27 mouse cellular contexts compared by ENCODE assay signal in genomic region chr16:22201858-22202257, GRCm38 (mm10). TPM values are rescaled to one million over a fixed set of nuclear protein-coding genes. Genes with fewer than 3 reads are reported as not detected.
DNase-seq lines count a peak whose midpoint lies in the region; ATAC-seq and TF ChIP-seq lines count a peak whose summit lies in the region.
"Had no signal": no experiment of that assay in that cellular context is flagged by ENCODE, and none has a peak within 500 bp of the region (broad histone marks: within the 10 kb centered on the region; RNA-seq: fewer than 3 reads in every experiment).

No protein-coding gene starts in this region.

- peaks cover under 1% of the 10 kb centered on the region for H3K9me3 ChIP-seq in liver, embryonic 11.5 days (ENCODE audit: control insufficient read depth, low read length)
- no peaks in the 10 kb centered on the region for H3K9me3 ChIP-seq in ES-E14 (ENCODE audit: control insufficient read depth, insufficient read depth, low read depth, low read length)
- no peaks in the 10 kb centered on the region for H3K9me3 ChIP-seq in kidney, embryonic 14.5 days (ENCODE audit: control insufficient read depth, low read length)
- no peaks in the 10 kb centered on the region for H3K9me3 ChIP-seq in midbrain, postnatal 0 days (ENCODE audit: low read length)
- H3K9me3 ChIP-seq: hindbrain, embryonic 15.5 days; lung, embryonic 15.5 days; stomach, embryonic 15.5 days had no signal

- H3K36me3 ChIP-seq in liver, embryonic 11.5 days (ENCODE audit: control insufficient read depth, insufficient read depth, low read length) = no peaks in the 10 kb centered on the region
- H3K36me3 ChIP-seq in ES-E14 (ENCODE audit: control insufficient read depth, insufficient read depth, low read length, poor library complexity, severe bottlenecking) = no peaks in the 10 kb centered on the region
- H3K36me3 ChIP-seq in kidney, embryonic 14.5 days (ENCODE audit: control insufficient read depth, insufficient read depth, low read length) = no peaks in the 10 kb centered on the region
- H3K36me3 ChIP-seq in midbrain, postnatal 0 days (ENCODE audit: insufficient read depth, low read length) = no peaks in the 10 kb centered on the region
- H3K36me3 ChIP-seq: heart, embryonic 12.5 days; hindbrain, embryonic 15.5 days; lung, embryonic 15.5 days; midbrain, embryonic 13.5 days; stomach, embryonic 15.5 days had no signal

- no peak overlapping the region for H3K4me2 ChIP-seq in liver, embryonic 11.5 days
- no peak overlapping the region for H3K4me2 ChIP-seq in kidney, embryonic 14.5 days (replicated peaks; ENCODE audit: low read depth, low read length)
- no peak overlapping the region for H3K4me2 ChIP-seq in midbrain, postnatal 0 days (ENCODE audit: low read depth, low read length, poor library complexity, severe bottlenecking)
- H3K4me2 ChIP-seq: heart, embryonic 12.5 days; hindbrain, embryonic 15.5 days; lung, embryonic 15.5 days; midbrain, embryonic 13.5 days; stomach, embryonic 15.5 days had no signal

- no peaks in the 10 kb centered on the region for H3K4me1 ChIP-seq in liver, embryonic 11.5 days (replicated peaks; ENCODE audit: control insufficient read depth, insufficient read depth, low read length)
- peaks cover 0 to 7% of the 10 kb centered on the region in 2 experiments; a peak in 2 of 4 replicates for H3K4me1 ChIP-seq in ES-E14 (ENCODE audit: control insufficient read depth in 2 of 2, insufficient read depth in 2 of 2, low read length in 2 of 2, poor library complexity in 1 of 2)
- no peaks in the 10 kb centered on the region for H3K4me1 ChIP-seq in kidney, embryonic 14.5 days (ENCODE audit: control insufficient read depth, insufficient read depth, low read length)
- no peaks in the 10 kb centered on the region for H3K4me1 ChIP-seq in midbrain, postnatal 0 days (ENCODE audit: insufficient read depth, low read length)
- H3K4me1 ChIP-seq: heart, embryonic 12.5 days; hindbrain, embryonic 15.5 days; lung, embryonic 15.5 days; megakaryocyte, embryonic 14.5 days; midbrain, embryonic 13.5 days; stomach, embryonic 15.5 days had no signal

- in situ Hi-C loops in ES-E14 (cut with MboI; ENCODE audit: low sequenced_read_pairs in 2 of 2, unreplicated experiment in 2 of 2) = no loop called here

- peak; percentile 25 for DNase-seq in liver
- DNase-seq in liver, embryonic 11.5 days (ENCODE audit: low spot score) = no peak
- DNase-seq in ES-E14 (ENCODE audit: low read depth, low spot score) = no peak
- peak; percentile 14 for DNase-seq in adipocyte (ENCODE audit: low spot score)
- DNase-seq in midbrain, postnatal 0 days (ENCODE audit: low spot score) = no peak
- DNase-seq in lung, postnatal 14 days = no peak
- DNase-seq: adrenal gland, postnatal 14 days; cerebellum, adult 18-20 months; cerebellum, postnatal 14 days; forebrain, postnatal 0 days; heart, adult 2 months; kidney, adult 11 months; kidney, postnatal 36 days; left cerebral cortex, postnatal 4 days; lung, postnatal 4 days; right cerebral cortex, postnatal 25 days had no signal

- H3K27ac ChIP-seq in liver, embryonic 11.5 days (ENCODE audit: low read depth, low read length) = no peak overlapping the region
- H3K27ac ChIP-seq in ES-E14 (ENCODE audit: insufficient read depth, low read depth, low read length, poor library complexity, severe bottlenecking) = peak overlapping the region; percentile 41; the same call in 1 of the 2 replicates
- no peak overlapping the region for H3K27ac ChIP-seq in kidney, embryonic 14.5 days (ENCODE audit: low read depth, low read length)
- H3K27ac ChIP-seq in midbrain, postnatal 0 days (ENCODE audit: low read depth, low read length) = no peak overlapping the region
- H3K27ac ChIP-seq: heart, adult 2 months; hindbrain, embryonic 15.5 days; layer of hippocampus, adult 2 months; lung, embryonic 15.5 days; midbrain, embryonic 13.5 days; stomach, embryonic 15.5 days had no signal

- no peak for TF ChIP-seq CTCF in midbrain, postnatal 0 days (IDR thresholded peaks at IDR 0.05)

- ATAC-seq in liver, embryonic 11.5 days (replicated peaks; ENCODE audit: low FRiP score) = no peak
- no peak for ATAC-seq in kidney, embryonic 14.5 days (ENCODE audit: low FRiP score, low TSS enrichment)
- no peak for ATAC-seq in midbrain, postnatal 0 days (ENCODE audit: low FRiP score)
- ATAC-seq: CD4-positive, CD25-positive, alpha-beta regulatory T cell, adult 4 months; forebrain, postnatal 0 days; inflammation-experienced regulatory T-cells, adult 6 months; midbrain, embryonic 13.5 days had no signal

- no peak overlapping the region for H3K9ac ChIP-seq in liver, embryonic 11.5 days (ENCODE audit: low read depth, low read length)
- H3K9ac ChIP-seq in ES-E14 (ENCODE audit: insufficient read depth, low read depth, low read length, poor library complexity, severe bottlenecking) = peak overlapping the region; percentile 49; the same call in 1 of the 2 replicates
- no peak overlapping the region for H3K9ac ChIP-seq in kidney, embryonic 14.5 days (ENCODE audit: low read depth, low read length)
- no peak overlapping the region for H3K9ac ChIP-seq in midbrain, postnatal 0 days (replicated peaks; ENCODE audit: low read length, poor library complexity, severe bottlenecking)
- H3K9ac ChIP-seq: forebrain, postnatal 0 days; heart, embryonic 12.5 days; hindbrain, embryonic 15.5 days; lung, embryonic 15.5 days; midbrain, embryonic 13.5 days; stomach, embryonic 15.5 days had no signal

- 30% methylated on average over 3 of the region's 3 CpGs for WGBS in liver, embryonic 11.5 days
- 68% methylated on average over 3 of the region's 3 CpGs for WGBS in kidney, embryonic 14.5 days
- 72% methylated on average over 3 of the region's 3 CpGs for WGBS in midbrain, postnatal 0 days

- no peak overlapping the region for H3K4me3 ChIP-seq in liver, embryonic 11.5 days (ENCODE audit: low read depth, low read length)
- H3K4me3 ChIP-seq in ES-E14 (ENCODE audit: insufficient read depth in 1 of 2, low read depth in 1 of 2, low read length in 2 of 2, poor library complexity in 1 of 2, severe bottlenecking in 1 of 2) = no peak overlapping the region
- H3K4me3 ChIP-seq in kidney, embryonic 14.5 days (ENCODE audit: low read length) = no peak overlapping the region
- H3K4me3 ChIP-seq in midbrain, postnatal 0 days (ENCODE audit: low read depth, low read length) = no peak overlapping the region
- H3K4me3 ChIP-seq: erythroblast, embryonic 14.5 days; heart, adult 2 months; heart, embryonic 12.5 days; hindbrain, embryonic 15.5 days; layer of hippocampus, adult 2 months; lung, embryonic 15.5 days; megakaryocyte, embryonic 14.5 days; midbrain, embryonic 13.5 days; stomach, embryonic 15.5 days had no signal

- H3K27me3 ChIP-seq in liver, embryonic 11.5 days (replicated peaks; ENCODE audit: control insufficient read depth, insufficient read depth, low read length) = no peaks in the 10 kb centered on the region
- H3K27me3 ChIP-seq in kidney, embryonic 14.5 days (ENCODE audit: control insufficient read depth, insufficient read depth, low read length) = no peaks in the 10 kb centered on the region
- no peaks in the 10 kb centered on the region for H3K27me3 ChIP-seq in midbrain, postnatal 0 days (ENCODE audit: insufficient read depth, low read length)
- H3K27me3 ChIP-seq: heart, embryonic 12.5 days; hindbrain, embryonic 15.5 days; lung, embryonic 15.5 days; megakaryocyte, embryonic 14.5 days; midbrain, embryonic 13.5 days; stomach, embryonic 15.5 days had no signal

TF ChIP-seq in ES-E14, 5 proteins besides CTCF, POLR2A, EP300 and RAD21:
- TF ChIP-seq MAFK (IDR thresholded peaks at IDR 0.05; ENCODE audit: insufficient read depth, low read depth, low read length) (peak; percentile 92), HCFC1 (IDR thresholded peaks at IDR 0.05; ENCODE audit: borderline replicate concordance, insufficient read depth, low read length) (no peak), ZNF384 (IDR thresholded peaks at IDR 0.05; ENCODE audit: low read depth, low read length) (no peak), ZC3H11A (IDR thresholded peaks at IDR 0.05; ENCODE audit: borderline replicate concordance, low read depth, low read length) (peak; percentile 36; the same call in 1 of the 2 replicates), CHD2 (IDR thresholded peaks at IDR 0.05; ENCODE audit: low read depth, low read length) (no peak)

RNA-seq across cellular contexts. Expression of gene Igf2bp2, which starts 38.8 kb away (rescaled TPM):
- 75.1 and 77.1 TPM in 2 replicates for polyA plus RNA-seq in liver, embryonic 11.5 days (2014; fragmentation: Nextera tagmentation; extraction: Ambion mirVana)
- total RNA-seq in ES-E14 (2012; rRNA removed) = 24.3 and 25.6 TPM in 2 replicates
- polyA plus RNA-seq in kidney, embryonic 14.5 days (2014; fragmentation: Nextera tagmentation; extraction: Ambion mirVana) = 72.6 and 135 TPM in 2 replicates
- 7.7 and 8.7 TPM in 2 replicates for total RNA-seq in midbrain, postnatal 0 days (2014; rRNA removed)
- polyA plus RNA-seq in midbrain, postnatal 0 days (2015; fragmentation: Nextera tagmentation; extraction: Ambion mirVana) = 4.4 and 5.5 TPM in 2 replicates

Comparison
In these comparisons a context has a peak if more than half of its experiments do, and no peak if none do; other contexts are left out.
1. DNase-seq: peak in liver (single experiment) and adipocyte (single experiment); none in liver, embryonic 11.5 days (single experiment), ES-E14 (single experiment), midbrain, postnatal 0 days (single experiment) and lung, postnatal 14 days (single experiment).
2. RNA of gene Igf2bp2, which starts 38.8 kb away (polyA plus RNA-seq): 72.6 to 135 TPM in kidney, embryonic 14.5 days and 75.1 to 77.1 TPM in liver, embryonic 11.5 days; 4.4 to 5.5 TPM in midbrain, postnatal 0 days; every median in the first group is over 10 times any median in the second.